Mouse (Mus musculus) mouse embryonic stem cell (cell line): ENCODE measurements around the gene Dync1h1.

Source experiments
- in situ Hi-C, 2 experiments: fragments of 300-500 bp; cut with MboI; formaldehyde crosslinking; loops; 1 replicate in 1 of 2; 3 replicates in 1 of 2; pipeline ENCODE4 v1.14.3; 2019 to 2020; ENCODE audit warnings: low sequenced_read_pairs in 2 of 2, low pct_unique_long_range_greater_than_20kb in 1 of 2, mixed read lengths in 1 of 2; ENCODE audit not compliant: unreplicated experiment in 1 of 2

Dync1h1 gene

GRCm38 (mm10) chr12:110601241-110602218 is at the start of gene Dync1h1:
Gene Dync1h1 (plus strand): TSS chr12:110601452.
- in situ Hi-C loops = loop anchor here (5.0 to 10.0 kb wide), 2 partner anchors 236 to 243 kb away; partner anchors contain the start of gene Mok (in 1 of the 2)

DNA sequence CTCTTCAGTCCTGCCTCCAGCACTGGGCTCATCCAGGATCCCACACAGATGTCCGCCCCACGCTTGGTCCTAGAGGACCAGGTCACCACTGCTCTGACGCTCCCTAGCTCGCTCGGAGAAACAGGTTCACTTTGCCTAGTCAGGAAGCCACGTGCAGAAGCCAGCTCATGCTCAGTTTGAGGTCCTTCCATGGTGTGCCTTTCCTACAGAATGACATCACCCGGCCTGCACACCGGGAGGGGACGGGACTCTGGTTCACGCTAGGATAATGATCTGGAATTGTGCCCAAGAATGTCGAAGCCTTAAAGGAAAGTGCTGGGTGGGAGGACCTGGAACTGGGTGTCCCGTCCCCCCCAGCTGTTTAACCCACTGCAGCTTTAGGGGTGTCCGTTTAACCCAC is 49.1 kb upstream of the Dync1h1 start:
- in situ Hi-C loops = no loop called here

DNA sequence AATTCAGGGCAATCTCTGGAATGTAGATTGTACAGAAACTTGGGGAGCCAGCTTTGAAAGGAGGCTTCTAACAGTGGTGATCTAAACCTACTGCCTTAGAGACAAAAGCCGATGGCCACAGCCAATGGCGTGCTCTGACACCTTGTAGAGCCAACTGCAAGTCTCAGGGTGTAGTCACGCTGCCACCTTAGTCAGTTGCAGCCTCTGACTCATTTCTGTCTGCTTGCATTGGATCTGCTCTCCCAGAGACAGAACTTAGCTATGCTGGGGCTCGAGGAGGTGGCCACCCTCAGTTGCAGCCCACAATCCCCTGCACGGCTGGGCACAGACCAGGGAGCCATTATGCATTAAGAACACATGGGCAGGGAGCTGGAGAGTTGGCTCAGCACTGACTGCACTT is 47.9 kb upstream of the Dync1h1 start:
- in situ Hi-C loops = no loop called here

- in situ Hi-C loops = no loop called here
Observed at GRCm38 (mm10) chr12:110555536-110556240, 45.6 kb upstream of the Dync1h1 start.

DNA sequence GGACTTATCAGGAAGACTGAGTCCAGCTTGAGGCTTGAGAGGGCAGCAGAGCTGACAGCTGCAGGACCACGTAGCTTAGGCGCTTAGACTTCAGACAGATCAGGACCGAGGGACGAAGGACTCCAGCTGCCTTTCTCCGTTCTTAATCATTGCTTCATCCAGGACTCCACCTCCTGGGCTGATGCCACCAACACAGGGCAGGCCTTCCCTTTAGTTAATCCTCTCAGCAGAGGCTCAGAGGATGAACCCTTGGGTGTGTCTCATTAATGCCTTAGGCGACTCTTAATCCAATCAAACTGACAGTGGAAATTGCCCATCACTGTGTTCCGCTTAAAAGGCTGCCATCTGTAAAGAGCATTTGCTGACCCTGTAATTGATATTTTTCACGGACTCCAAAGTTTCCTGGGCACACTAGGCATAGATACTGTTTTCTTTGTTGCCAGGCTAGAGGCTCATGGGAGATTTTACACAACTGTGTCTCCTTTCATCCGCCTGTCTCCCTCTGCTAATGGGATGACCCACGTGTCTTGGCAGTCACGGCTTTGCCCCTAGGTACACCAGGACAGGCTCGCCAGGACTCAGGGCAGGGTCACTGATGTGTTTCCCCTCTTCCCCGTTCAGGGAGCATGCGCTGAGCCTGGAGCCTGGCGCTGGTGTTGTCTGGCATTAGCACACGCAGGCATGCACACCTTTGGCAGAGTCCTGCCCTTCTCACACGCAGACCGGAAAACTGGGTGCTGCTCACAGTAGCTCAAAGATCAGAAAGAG is 44.2 kb upstream of the Dync1h1 start:
- in situ Hi-C loops = no loop called here

GRCm38 (mm10) chr12:110558175-110558574 is 43.1 kb upstream of the Dync1h1 start:
- in situ Hi-C loops = no loop called here

DNA sequence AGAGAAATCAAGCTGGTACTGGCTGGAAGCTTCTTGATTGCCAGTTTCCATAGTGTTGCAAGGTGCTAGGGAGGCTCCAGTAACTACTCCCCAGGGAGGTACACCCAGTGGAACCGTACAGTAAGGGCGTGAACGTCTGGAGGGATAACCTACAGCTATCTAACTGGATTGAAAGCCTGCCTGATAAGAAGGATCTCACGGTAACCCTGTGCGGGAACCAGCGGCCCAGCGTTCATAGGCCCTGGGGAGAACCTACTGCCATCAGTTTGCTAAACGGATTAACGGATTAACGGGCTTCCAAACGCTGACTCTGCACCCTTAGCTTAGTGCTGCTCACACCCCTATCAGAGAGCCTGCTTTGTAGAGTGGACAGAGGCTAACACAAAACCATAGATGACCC is 37.9 kb upstream of the Dync1h1 start:
- in situ Hi-C loops = no loop called here

GRCm38 (mm10) chr12:110564848-110565247 is 36.4 kb upstream of the Dync1h1 start:
- in situ Hi-C loops = no loop called here

GRCm38 (mm10) chr12:110566366-110566765 is 34.9 kb upstream of the Dync1h1 start:
- in situ Hi-C loops = no loop called here

DNA sequence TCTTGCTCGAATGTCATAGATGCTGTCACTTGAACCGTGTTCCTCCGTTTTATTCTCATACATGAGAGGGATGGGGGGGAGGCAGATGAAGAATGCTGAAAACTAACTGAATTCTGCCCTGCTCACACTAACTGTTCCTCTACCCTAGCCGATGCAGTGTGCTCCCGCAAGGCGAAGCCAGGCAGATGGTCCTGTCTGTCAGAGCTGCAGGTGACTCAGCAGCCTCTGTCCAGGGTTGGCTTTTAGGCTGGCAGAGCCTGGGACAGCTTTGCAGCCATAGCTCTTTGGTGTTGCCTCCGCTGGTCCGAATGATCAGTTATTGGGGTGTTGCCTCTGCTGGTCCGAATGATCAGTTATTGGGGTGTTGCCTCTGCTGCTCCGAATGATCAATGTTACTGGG is 30.2 kb upstream of the Dync1h1 start:
- in situ Hi-C loops = no loop called here

- in situ Hi-C loops = no loop called here
Observed at GRCm38 (mm10) chr12:110572351-110572750, 28.9 kb upstream of the Dync1h1 start.

GRCm38 (mm10) chr12:110573635-110574034 is 27.6 kb upstream of the Dync1h1 start:
- in situ Hi-C loops = no loop called here

DNA sequence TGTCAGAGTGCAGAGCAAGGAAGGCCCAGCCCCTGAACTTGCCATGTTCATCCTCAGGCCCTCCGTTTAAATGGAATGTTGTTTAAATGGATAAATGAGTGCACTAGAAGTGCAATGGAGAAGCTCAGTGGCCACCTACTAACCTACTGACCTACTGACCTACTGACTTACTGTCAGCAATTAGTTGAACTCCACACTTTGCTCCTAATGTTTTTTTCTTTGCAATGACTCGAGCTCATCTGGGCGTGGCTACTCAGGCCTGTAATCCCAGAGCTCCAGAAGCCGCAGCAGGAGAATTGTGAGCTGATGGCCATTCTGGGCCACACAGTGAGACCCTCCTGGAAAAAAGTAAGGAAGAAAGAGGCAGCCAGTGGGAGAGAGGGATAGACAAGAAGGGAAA is 25.3 kb upstream of the Dync1h1 start:
- in situ Hi-C loops = no loop called here

DNA sequence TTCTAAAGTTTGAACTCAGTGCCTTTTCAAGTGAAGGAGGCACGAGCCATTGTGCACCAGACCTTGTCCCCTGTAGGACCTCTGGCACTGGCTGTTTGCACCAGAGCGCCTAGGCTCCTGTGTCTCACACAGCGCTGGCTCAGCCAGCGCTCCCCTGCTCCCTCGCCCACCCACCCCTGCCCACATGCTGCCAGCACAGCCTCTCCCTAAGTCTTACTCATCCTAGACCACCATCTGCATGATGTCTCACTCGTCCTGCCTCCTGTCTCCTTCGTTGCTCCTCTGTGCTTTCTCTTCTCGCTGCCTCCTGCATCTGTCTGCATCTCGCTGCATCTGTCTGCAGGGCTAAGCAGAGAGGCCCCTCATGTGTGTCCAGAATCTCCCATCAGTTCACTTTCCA is 22.9 kb upstream of the Dync1h1 start:
- in situ Hi-C loops = no loop called here

DNA sequence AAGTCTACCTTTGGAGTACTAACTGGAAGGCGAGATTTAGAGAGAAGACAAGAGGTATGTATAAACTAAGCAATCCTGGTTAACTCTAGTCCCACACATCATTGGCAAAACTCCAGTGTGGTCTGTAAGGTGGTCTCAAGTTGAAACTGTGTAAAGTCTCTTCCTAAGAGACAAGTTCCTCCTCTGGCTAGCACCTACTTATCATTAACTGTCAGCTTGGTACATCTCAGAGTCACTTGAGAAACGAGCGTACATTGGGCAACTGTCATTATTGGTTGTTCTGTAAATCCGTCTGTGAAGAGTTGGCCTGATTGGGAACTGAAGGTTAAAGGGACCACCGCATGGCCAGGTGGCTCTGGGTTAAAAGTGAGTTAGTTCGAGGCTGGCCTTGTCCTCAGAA is 12.6 kb upstream of the Dync1h1 start:
- in situ Hi-C loops = no loop called here

DNA sequence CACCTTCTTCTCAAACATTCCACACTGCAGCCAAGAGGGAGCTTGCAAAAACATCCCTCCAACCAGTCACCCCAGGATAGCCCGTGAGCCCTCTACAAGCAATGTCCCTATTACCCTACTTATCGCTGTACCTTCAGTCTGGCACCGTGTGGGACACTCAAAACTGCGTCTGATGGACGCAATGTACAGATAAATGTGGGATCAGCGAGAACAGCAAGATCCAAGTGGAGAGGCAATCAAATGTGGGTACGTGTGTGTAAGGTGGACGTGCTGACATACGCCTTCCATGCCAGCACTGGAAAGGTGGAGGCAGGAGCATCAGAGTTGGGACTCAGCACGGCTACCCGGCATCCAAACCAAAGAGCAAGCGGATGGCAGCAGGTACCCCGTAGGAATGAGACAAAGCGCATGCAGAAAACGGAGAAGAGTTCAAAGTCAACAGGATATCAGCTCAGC is 10.4 kb upstream of the Dync1h1 start:
- in situ Hi-C loops = no loop called here

DNA sequence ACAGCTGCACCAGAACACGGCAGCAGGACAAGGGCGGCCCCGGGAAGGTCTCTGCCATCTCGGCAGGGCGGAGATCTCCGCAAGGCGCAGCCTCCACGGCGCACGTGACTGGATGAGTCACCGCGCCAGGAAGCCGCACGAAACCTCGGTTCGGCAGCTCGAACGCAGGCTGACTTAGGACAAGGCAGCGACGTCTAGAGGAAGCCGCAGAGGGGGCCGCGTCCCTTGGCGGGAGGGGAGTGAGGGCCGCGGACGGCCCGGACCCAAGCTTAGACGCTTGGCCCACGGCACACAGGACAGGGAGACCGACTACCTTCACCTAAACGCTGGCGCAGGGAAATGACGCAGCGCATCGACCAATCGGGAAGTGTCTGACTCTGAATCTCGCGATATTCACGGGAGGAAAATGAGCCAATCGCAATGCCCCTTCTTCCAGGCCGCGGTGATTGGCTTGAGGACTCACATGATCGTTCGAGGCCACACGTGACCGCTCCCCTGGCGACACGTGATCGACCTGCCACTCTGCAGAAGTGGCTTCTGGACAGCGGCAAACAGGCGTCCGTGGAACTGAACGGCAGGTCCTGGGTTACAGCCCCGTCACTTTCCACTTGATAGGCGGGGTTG is 9.9 kb upstream of the Dync1h1 start:
- in situ Hi-C loops = no loop called here

- in situ Hi-C loops = no loop called here
Observed at GRCm38 (mm10) chr12:110598527-110598926, 2.7 kb upstream of the Dync1h1 start.
